ENCODE assay signal across 25 mouse cellular contexts in genomic region chr4:104801625-104802024, GRCm38 (mm10). TPM values are rescaled to one million over a fixed set of nuclear protein-coding genes. Genes with fewer than 3 reads are reported as not detected.
A peak's percentile ranks its signal among the peaks of the same experiment; 100 is the strongest.
DNase-seq lines count a peak whose midpoint lies in the region; ATAC-seq and TF ChIP-seq lines count a peak whose summit lies in the region.
"Had no signal": no experiment of that assay in that cellular context is flagged by ENCODE, and none has a peak within 500 bp of the region (broad histone marks: within the 10 kb centered on the region; RNA-seq: fewer than 3 reads in every experiment).

No protein-coding gene starts in this region.

- no peak for ATAC-seq in liver, embryonic 11.5 days (replicated peaks; ENCODE audit: low FRiP score)
- no peak for ATAC-seq in liver, postnatal 0 days
- no peak for ATAC-seq in hindbrain, embryonic 13.5 days (ENCODE audit: low FRiP score)
- ATAC-seq: CD4-positive, CD25-positive, alpha-beta regulatory T cell, adult 4 months; forebrain, embryonic 13.5 days; forebrain, embryonic 16.5 days had no signal

- no peaks in the 10 kb centered on the region for H3K9me3 ChIP-seq in liver, embryonic 11.5 days (ENCODE audit: control insufficient read depth, low read length)
- H3K9me3 ChIP-seq in liver, postnatal 0 days (ENCODE audit: low read length) = no peaks in the 10 kb centered on the region
- H3K9me3 ChIP-seq in ES-Bruce4 (replicated peaks; ENCODE audit: control insufficient read depth, insufficient read depth, low read length, poor library complexity, severe bottlenecking) = no peaks in the 10 kb centered on the region
- no peaks in the 10 kb centered on the region for H3K9me3 ChIP-seq in ES-E14 (ENCODE audit: control insufficient read depth, insufficient read depth, low read depth, low read length)
- no peaks in the 10 kb centered on the region for H3K9me3 ChIP-seq in hindbrain, embryonic 13.5 days
- H3K9me3 ChIP-seq: embryonic facial prominence, embryonic 10.5 days; embryonic facial prominence, embryonic 12.5 days; forebrain, embryonic 13.5 days had no signal

- TF ChIP-seq EP300 in liver, postnatal 0 days (IDR thresholded peaks at IDR 0.05; ENCODE audit: low read depth) = no peak
- 0 out of 2 replicates have a peak, but pooled peaks have one; percentile 18 for TF ChIP-seq EP300 in ES-Bruce4 (IDR thresholded peaks at IDR 0.05; ENCODE audit: insufficient read depth, low read depth, low read length)

- H3K4me2 ChIP-seq in liver, embryonic 11.5 days = no peak overlapping the region
- no peak overlapping the region for H3K4me2 ChIP-seq in liver, postnatal 0 days (ENCODE audit: low read depth, low read length)
- no peak overlapping the region for H3K4me2 ChIP-seq in hindbrain, embryonic 13.5 days
- H3K4me2 ChIP-seq: embryonic facial prominence, embryonic 12.5 days; forebrain, embryonic 13.5 days had no signal

- H3K4me3 ChIP-seq in liver, embryonic 11.5 days (ENCODE audit: low read depth, low read length) = no peak overlapping the region
- H3K4me3 ChIP-seq in liver, postnatal 0 days (ENCODE audit: low read depth, low read length) = no peak overlapping the region
- H3K4me3 ChIP-seq in ES-Bruce4 (ENCODE audit: low read depth, low read length) (no peak overlapping the region), ES-E14 (ENCODE audit: insufficient read depth in 1 of 2, low read depth in 1 of 2, low read length in 2 of 2, poor library complexity in 1 of 2, severe bottlenecking in 1 of 2) (no peak overlapping the region)
- H3K4me3 ChIP-seq in hindbrain, embryonic 13.5 days = no peak overlapping the region
- H3K4me3 ChIP-seq: embryonic facial prominence, embryonic 10.5 days; embryonic facial prominence, embryonic 12.5 days; forebrain, embryonic 13.5 days had no signal

- 84% methylated on average over 3 of the region's 3 CpGs for WGBS in liver, embryonic 11.5 days
- 77% methylated on average over 3 of the region's 3 CpGs for WGBS in liver, postnatal 0 days (ENCODE audit: insufficient replicate concordance)
- WGBS in hindbrain, embryonic 13.5 days = 89% methylated on average over 3 of the region's 3 CpGs

- in situ Hi-C loops in ES-E14 (cut with MboI; ENCODE audit: low sequenced_read_pairs in 2 of 2, unreplicated experiment in 2 of 2) = no loop called here

- H3K27me3 ChIP-seq in liver, embryonic 11.5 days (replicated peaks; ENCODE audit: control insufficient read depth, insufficient read depth, low read length) = no peaks in the 10 kb centered on the region
- no peaks in the 10 kb centered on the region for H3K27me3 ChIP-seq in liver, postnatal 0 days (ENCODE audit: insufficient read depth, low read length)
- H3K27me3 ChIP-seq in ES-Bruce4 (ENCODE audit: control insufficient read depth, insufficient read depth, low read length, poor library complexity, severe bottlenecking) = no peaks in the 10 kb centered on the region
- H3K27me3 ChIP-seq in hindbrain, embryonic 13.5 days = no peaks in the 10 kb centered on the region
- H3K27me3 ChIP-seq: CH12.LX; forebrain, embryonic 13.5 days had no signal

- TF ChIP-seq CTCF in liver, postnatal 0 days (IDR thresholded peaks at IDR 0.05; ENCODE audit: low read depth) = no peak
- TF ChIP-seq CTCF in ES-Bruce4 (IDR thresholded peaks at IDR 0.05; ENCODE audit: low read depth, low read length) = no peak

- TF ChIP-seq POLR2A in ES-Bruce4 (IDR thresholded peaks at IDR 0.05; ENCODE audit: insufficient read depth, low read length) = no peak

- no peaks in the 10 kb centered on the region for H3K36me3 ChIP-seq in liver, embryonic 11.5 days (ENCODE audit: control insufficient read depth, insufficient read depth, low read length)
- H3K36me3 ChIP-seq in liver, postnatal 0 days (replicated peaks; ENCODE audit: insufficient read depth, low read length) = no peaks in the 10 kb centered on the region; the same call in 1 of the 2 replicates
- H3K36me3 ChIP-seq in ES-Bruce4 (ENCODE audit: control insufficient read depth, insufficient read depth, low read length, poor library complexity, severe bottlenecking) (no peaks in the 10 kb centered on the region), ES-E14 (ENCODE audit: control insufficient read depth, insufficient read depth, low read length, poor library complexity, severe bottlenecking) (no peaks in the 10 kb centered on the region)
- no peaks in the 10 kb centered on the region for H3K36me3 ChIP-seq in hindbrain, embryonic 13.5 days
- H3K36me3 ChIP-seq: embryonic facial prominence, embryonic 10.5 days; embryonic facial prominence, embryonic 12.5 days had no signal

- H3K27ac ChIP-seq in liver, embryonic 11.5 days (ENCODE audit: low read depth, low read length) = no peak overlapping the region
- H3K27ac ChIP-seq in liver, postnatal 0 days (ENCODE audit: low read depth) = no peak overlapping the region
- H3K27ac ChIP-seq in ES-Bruce4 (ENCODE audit: insufficient read depth, low read length) = no peak overlapping the region
- no peak overlapping the region for H3K27ac ChIP-seq in ES-E14 (ENCODE audit: insufficient read depth, low read depth, low read length, poor library complexity, severe bottlenecking)
- no peak overlapping the region for H3K27ac ChIP-seq in hindbrain, embryonic 13.5 days
- H3K27ac ChIP-seq: embryonic facial prominence, embryonic 10.5 days; embryonic facial prominence, embryonic 12.5 days; forebrain, embryonic 13.5 days had no signal

- DNase-seq in liver, embryonic 11.5 days (ENCODE audit: low spot score) = peak; percentile 10
- no peak for DNase-seq in liver, postnatal 0 days
- DNase-seq in ES-E14 (ENCODE audit: low read depth, low spot score) (peak; percentile 39), ZHBTc4 (ENCODE audit: low read depth, low spot score) (peak; percentile 70)
- DNase-seq in gastrocnemius, adult 18-20 months (ENCODE audit: low spot score) = no peak
- DNase-seq: adrenal gland, adult 2 months; adrenal gland, postnatal 10 days; adrenal gland, postnatal 25 days; B cell, adult 2 months; cerebellum, postnatal 10 days had no signal

- no peaks in the 10 kb centered on the region for H3K4me1 ChIP-seq in liver, embryonic 11.5 days (replicated peaks; ENCODE audit: control insufficient read depth, insufficient read depth, low read length)
- peaks cover 7% of the 10 kb centered on the region for H3K4me1 ChIP-seq in liver, postnatal 0 days (ENCODE audit: insufficient read depth)
- H3K4me1 ChIP-seq in ES-Bruce4 (ENCODE audit: control insufficient read depth, insufficient read depth, low read length) (peaks cover 2% of the 10 kb centered on the region), ES-E14 (ENCODE audit: control insufficient read depth in 2 of 2, insufficient read depth in 2 of 2, low read length in 2 of 2, poor library complexity in 1 of 2) (peaks cover 4 to 18% of the 10 kb centered on the region in 2 experiments; a peak in 2 of 4 replicates)
- peaks cover 17% of the 10 kb centered on the region; the same call in 1 of the 2 replicates for H3K4me1 ChIP-seq in hindbrain, embryonic 13.5 days (replicated peaks)
- H3K4me1 ChIP-seq: embryonic facial prominence, embryonic 12.5 days had no signal

- H3K9ac ChIP-seq in liver, embryonic 11.5 days (ENCODE audit: low read depth, low read length) = no peak overlapping the region
- no peak overlapping the region for H3K9ac ChIP-seq in liver, postnatal 0 days (replicated peaks)
- H3K9ac ChIP-seq in ES-Bruce4 (ENCODE audit: low read depth, poor library complexity, severe bottlenecking) = no peak overlapping the region
- H3K9ac ChIP-seq in ES-E14 (ENCODE audit: insufficient read depth, low read depth, low read length, poor library complexity, severe bottlenecking) = no peak overlapping the region
- no peak overlapping the region for H3K9ac ChIP-seq in hindbrain, embryonic 13.5 days
- H3K9ac ChIP-seq: embryonic facial prominence, embryonic 12.5 days; forebrain, embryonic 13.5 days had no signal

TF ChIP-seq in ES-E14, 5 proteins besides CTCF, POLR2A, EP300 and RAD21:
- TF ChIP-seq HCFC1 (IDR thresholded peaks at IDR 0.05; ENCODE audit: borderline replicate concordance, insufficient read depth, low read length) (no peak), ZC3H11A (IDR thresholded peaks at IDR 0.05; ENCODE audit: borderline replicate concordance, low read depth, low read length) (no peak), ZNF384 (IDR thresholded peaks at IDR 0.05; ENCODE audit: low read depth, low read length) (no peak), MAFK (IDR thresholded peaks at IDR 0.05; ENCODE audit: insufficient read depth, low read depth, low read length) (no peak), CHD2 (IDR thresholded peaks at IDR 0.05; ENCODE audit: low read depth, low read length) (no peak)

RNA-seq across cellular contexts. Expression of gene C8b, which starts 35.5 kb away (rescaled TPM):
- polyA plus RNA-seq in liver, embryonic 11.5 days (2014; fragmentation: Nextera tagmentation; extraction: Ambion mirVana) = 2.3 and 2.4 TPM in 2 replicates
- 79.2 and 81.8 TPM in 2 replicates for polyA plus RNA-seq in liver, postnatal 0 days (2015; fragmentation: Nextera tagmentation; extraction: Ambion mirVana)
- polyA plus RNA-seq in ES-Bruce4 (2011; ENCODE audit: insufficient read depth, insufficient read length, low read depth, missing spikeins) = not detected in 2 replicates
- total RNA-seq in ES-E14 (2012; rRNA removed) = 0.80 and 0.95 TPM in 2 replicates
- under 1 TPM in 1 of 2 experiments, not detected in 1; 0.12 TPM for total RNA-seq in gastrocnemius, adult 18-20 months (2021)
- 0.16 TPM in 1 of 2 replicates, not detected in the other for polyA plus RNA-seq in hindbrain, embryonic 13.5 days (2015; fragmentation: Nextera tagmentation; extraction: Ambion mirVana)
- total RNA-seq: MEL had no signal
- polyA plus RNA-seq: CD4-positive, CD25-positive, alpha-beta regulatory T cell, adult 4 months; embryonic facial prominence, embryonic 14.5 days; forebrain, embryonic 11.5 days; forebrain, embryonic 13.5 days had no signal

RNA-seq across cellular contexts. Expression of gene Gm17662, which starts 55.5 kb away (rescaled TPM):
- not detected in 2 replicates for polyA plus RNA-seq in liver, embryonic 11.5 days (2014; fragmentation: Nextera tagmentation; extraction: Ambion mirVana)
- polyA plus RNA-seq in liver, postnatal 0 days (2015; fragmentation: Nextera tagmentation; extraction: Ambion mirVana) = not detected in 2 replicates
- not detected in 2 replicates for polyA plus RNA-seq in ES-Bruce4 (2011; ENCODE audit: insufficient read depth, insufficient read length, low read depth, missing spikeins)
- not detected in 2 replicates for total RNA-seq in ES-E14 (2012; rRNA removed)
- total RNA-seq in gastrocnemius, adult 18-20 months (2021) = not detected
- polyA plus RNA-seq in hindbrain, embryonic 13.5 days (2015; fragmentation: Nextera tagmentation; extraction: Ambion mirVana) = not detected in 2 replicates
- total RNA-seq: adrenal gland, adult 2 months; adrenal gland, postnatal 10 days; adrenal gland, postnatal 25 days; adrenal gland, postnatal 4 days; CH12.LX; MEL had no signal
- polyA plus RNA-seq: adrenal gland, adult 2 months; brain, embryonic 14.5 days; CD4-positive, CD25-positive, alpha-beta regulatory T cell, adult 4 months; cortical plate, adult 2 months; embryonic facial prominence, embryonic 10.5 days; embryonic facial prominence, embryonic 12.5 days; embryonic facial prominence, embryonic 14.5 days; forebrain, embryonic 11.5 days; forebrain, embryonic 13.5 days; forebrain, embryonic 16.5 days; frontal cortex, adult 2 months had no signal

Comparison
In these comparisons a context has a peak if more than half of its experiments do, and no peak if none do; other contexts are left out.
1. DNase-seq: peak in liver, embryonic 11.5 days (single experiment), ES-E14 (single experiment) and ZHBTc4 (single experiment); none in liver, postnatal 0 days (single experiment) and gastrocnemius, adult 18-20 months (single experiment).
2. RNA of gene C8b, which starts 35.5 kb away (polyA plus RNA-seq): 79.2 to 81.8 TPM in liver, postnatal 0 days; 2.3 to 2.4 TPM in liver, embryonic 11.5 days, not detected in ES-Bruce4 and 0.16 TPM in hindbrain, embryonic 13.5 days; every median in the first group is over 10 times any median in the second.